Mouse (Mus musculus) CH12.LX (cell line): Measurements from ENCODE around the gene Lrrc28.

Experiments used
- CTCF ChIP-seq, 2 experiments: IDR thresholded peaks in 1 of 2; conservative IDR thresholded peaks in 1 of 2; 2 replicates each; pipeline ENCODE4 v1.5.1; 2011 to 2012; ENCODE audit warnings: low read depth in 2 of 2, low read length in 2 of 2, improper control_type of control experiment in 1 of 2, inconsistent platforms in 1 of 2, mild to moderate bottlenecking in 1 of 2, moderate library complexity in 1 of 2
- EP300 ChIP-seq: IDR thresholded peaks from 2 replicates; pipeline ENCODE4 v1.6.1; 2011; ENCODE audit warnings: low read length, improper control_type of control experiment
- HCFC1 ChIP-seq: IDR thresholded peaks from 2 replicates; pipeline ENCODE4 v1.6.1; 2012; ENCODE audit warnings: low read depth, mild to moderate bottlenecking, inconsistent platforms, low read length, improper control_type of control experiment
- MEF2A ChIP-seq: IDR thresholded peaks from 2 replicates; pipeline ENCODE4 v1.6.1; 2014; ENCODE audit warnings: low read depth, mild to moderate bottlenecking, inconsistent platforms, low read length, improper control_type of control experiment, borderline replicate concordance
- POLR2A ChIP-seq: IDR thresholded peaks from 2 replicates; pipeline ENCODE4 v1.6.1; 2011; ENCODE audit warnings: low read depth, mild to moderate bottlenecking, improper control_type of control experiment, low read length
- SIN3A ChIP-seq: IDR thresholded peaks from 2 replicates; pipeline ENCODE4 v1.6.1; 2012; ENCODE audit warnings: low read length, improper control_type of control experiment, inconsistent platforms
- USF1 ChIP-seq: IDR thresholded peaks from 2 replicates; pipeline ENCODE4 v1.6.1; 2014; ENCODE audit warnings: low read depth, mild to moderate bottlenecking, inconsistent platforms, low read length, improper control_type of control experiment
- USF2 ChIP-seq: conservative IDR thresholded peaks from 2 replicates; pipeline ENCODE4 v1.6.1; 2011; ENCODE audit warnings: low read depth, low read length, improper control_type of control experiment
- ZNF384 ChIP-seq: IDR thresholded peaks from 2 replicates; pipeline ENCODE4 v1.6.1; 2012; ENCODE audit warnings: low read depth, low read length, improper control_type of control experiment, inconsistent platforms

- TF ChIP-seq EP300 (no peak), MEF2A (no peak), CTCF (conservative IDR thresholded peaks at IDR 0.05 in 1 of 2, IDR thresholded peaks at IDR 0.05 in 1 of 2; ENCODE audit: low read depth in 2 of 2, low read length in 2 of 2) (peak; percentile 25 to 28; a peak in 2 of 4 replicates), SIN3A (no peak), HCFC1 (no peak), USF2 (no peak), USF1 (no peak), ZNF384 (no peak), POLR2A (no peak)
Measured at GRCm38 (mm10) chr7:67632380-67632779, 12.7 kb downstream of the Lrrc28 start.
